Mouse (Mus musculus) intestine, postnatal 0 days (tissue): ENCODE measurements around the gene Spata13. TPM values are rescaled to one million over a fixed set of nuclear protein-coding genes. Genes with fewer than 3 reads are reported as not detected.

ENCODE experiments used
- ATAC-seq: fragments of 200-750 bp; cut with Nextera tagmentation; 2 replicates; pipeline ENCODE4 v1.8.0; 2017; ENCODE audit warnings: mild to moderate bottlenecking, moderate TSS enrichment, moderate library complexity
- H3K27ac ChIP-seq: fragments of 300-500 bp; sonication (generic); 2 replicates; pipeline ENCODE4 v1.5.1; 2014; ENCODE audit warnings: mild to moderate bottlenecking, low read depth, low read length, moderate library complexity
- H3K27me3 ChIP-seq: fragments of 300-500 bp; sonication (generic); replicated peaks from 2 replicates; pipeline ENCODE4 v1.6.1; 2014; ENCODE audit warnings: low read length, mixed read lengths; ENCODE audit not compliant: control insufficient read depth, insufficient read depth
- H3K36me3 ChIP-seq: fragments of 300-500 bp; sonication (generic); 2 replicates; pipeline ENCODE4 v1.6.1; 2014; ENCODE audit warnings: mild to moderate bottlenecking, moderate library complexity; ENCODE audit not compliant: control insufficient read depth, insufficient read depth
- H3K4me1 ChIP-seq: fragments of 300-500 bp; sonication (generic); replicated peaks from 2 replicates; pipeline ENCODE4 v1.6.1; 2014; ENCODE audit warnings: antibody characterized with exemption, low read length, mixed read lengths; ENCODE audit not compliant: control insufficient read depth, insufficient read depth
- H3K4me2 ChIP-seq: fragments of 300-500 bp; sonication (generic); replicated peaks from 2 replicates; pipeline ENCODE4 v1.6.1; 2014; ENCODE audit warnings: low read depth, mild to moderate bottlenecking, moderate library complexity
- H3K4me3 ChIP-seq: fragments of 300-500 bp; sonication (generic); 2 replicates; pipeline ENCODE4 v1.5.1; 2014; ENCODE audit warnings: low read depth, low read length
- H3K9ac ChIP-seq: fragments of 300-500 bp; sonication (generic); 2 replicates; pipeline ENCODE4 v1.6.1; 2014; ENCODE audit warnings: mild to moderate bottlenecking, low read depth, low read length
- H3K9me3 ChIP-seq: fragments of 300-500 bp; sonication (generic); 2 replicates; pipeline ENCODE4 v1.6.1; 2016; ENCODE audit warnings: mixed run types; ENCODE audit not compliant: control insufficient read depth
- CTCF ChIP-seq: sonication (generic); IDR thresholded peaks from 2 replicates; pipeline ENCODE4 v1.5.1; 2016; ENCODE audit warnings: low read depth, mild to moderate bottlenecking, control low read depth, antibody characterized with exemption, moderate library complexity
- WGBS: fragments of 180-500 bp; shearing (Covaris S2); extraction: QIAGEN DNeasy Blood & Tissue Kit; methylation state at CpG from one replicate; pipeline ENCODE4 v1.1.7; 2014; 5-methylcytosine and 5-hydroxymethylcytosine counted together
- polyA plus RNA-seq: library from polyadenylated mRNA; unstranded; fragments of >200 nt; fragmentation: Nextera tagmentation; extraction: Ambion mirVana; gene quantifications from 2 replicates; pipeline ENCODE4 v1.2.1, GENCODE M21; 2015

Spata13 gene
- polyA plus RNA-seq, 1 experiment from 2014 or later = 10.2 TPM

DNA sequence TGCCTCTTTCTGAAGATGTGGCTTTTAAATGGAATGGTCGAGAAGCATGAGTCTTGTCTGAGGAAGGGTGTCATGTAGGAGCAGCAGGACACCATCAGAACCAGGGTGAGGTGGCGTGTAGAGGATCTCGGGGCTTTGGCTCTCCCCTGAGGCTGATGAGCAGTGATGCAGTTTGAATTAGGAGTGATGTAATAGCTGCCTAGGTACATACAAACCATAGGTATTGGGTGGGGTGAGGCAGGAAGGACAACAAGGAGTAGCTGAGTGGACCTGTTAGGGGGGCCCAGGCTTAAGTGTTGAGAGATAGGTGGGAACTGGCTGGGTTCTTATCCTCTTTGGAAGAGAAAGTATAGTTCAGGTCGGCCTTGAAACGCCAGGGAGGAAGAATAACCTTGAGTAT lies 106.7 kb downstream of the Spata13 start:
- Histone ChIP-seq H3K36me3 (peaks cover 17% of the 10 kb centered on the region; the same call in 1 of the 2 replicates), H3K9me3 (no peaks in the 10 kb centered on the region), H3K4me2 (no peak overlapping the region), H3K9ac (no peak overlapping the region), H3K4me3 (no peak overlapping the region), H3K4me1 (peaks cover 6% of the 10 kb centered on the region), H3K27me3 (no peaks in the 10 kb centered on the region), H3K27ac (no peak overlapping the region)
- TF ChIP-seq CTCF = no peak
- ATAC-seq = no peak
- 61% methylated on average over 5 of the region's 5 CpGs for WGBS

GRCm38 (mm10) chr14:60741033-60741432 lies 107.2 kb downstream of the Spata13 start:
- Histone ChIP-seq H3K4me3 (no peak overlapping the region), H3K9ac (no peak overlapping the region), H3K36me3 (peaks cover 22% of the 10 kb centered on the region), H3K4me2 (no peak overlapping the region), H3K27ac (no peak overlapping the region), H3K27me3 (no peaks in the 10 kb centered on the region), H3K9me3 (no peaks in the 10 kb centered on the region), H3K4me1 (peaks cover 6% of the 10 kb centered on the region)
- ATAC-seq = no peak
- WGBS = 57% methylated on average over 8 of the region's 8 CpGs
- no peak for TF ChIP-seq CTCF

DNA sequence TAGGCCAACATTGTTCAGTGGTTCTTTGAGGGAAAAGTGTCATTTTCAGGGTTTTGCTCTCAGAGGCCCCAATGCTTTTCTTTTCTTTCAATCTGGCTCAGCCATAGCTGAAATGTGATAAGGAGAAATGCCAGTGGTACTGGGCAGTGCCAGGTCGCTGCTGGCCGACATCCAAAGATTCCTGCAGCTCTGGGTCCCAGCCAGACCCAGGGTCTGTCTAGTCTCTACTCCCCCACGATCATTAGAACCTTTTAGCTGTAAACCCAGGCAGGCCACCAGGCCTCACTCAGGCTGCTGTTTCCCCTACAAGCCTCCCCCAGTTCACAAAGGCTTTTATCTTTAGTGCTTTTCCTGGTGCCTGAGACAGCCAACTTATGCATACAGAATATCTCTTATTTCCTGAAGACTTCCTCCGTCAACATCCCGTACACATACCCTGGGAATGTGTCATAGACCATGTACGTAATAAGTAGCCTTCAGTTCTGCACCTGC lies 107.7 kb downstream of the Spata13 start:
- H3K9ac ChIP-seq = no peak overlapping the region
- H3K9me3 ChIP-seq = no peaks in the 10 kb centered on the region
- H3K4me1 ChIP-seq = peaks cover 6% of the 10 kb centered on the region
- H3K27ac ChIP-seq = no peak overlapping the region; the same call in 1 of the 2 replicates
- 62% methylated on average over 6 of the region's 6 CpGs for WGBS
- H3K27me3 ChIP-seq = no peaks in the 10 kb centered on the region
- H3K4me2 ChIP-seq = no peak overlapping the region
- ATAC-seq = no peak
- H3K4me3 ChIP-seq = no peak overlapping the region
- H3K36me3 ChIP-seq = peaks cover 27% of the 10 kb centered on the region
- TF ChIP-seq CTCF = no peak

DNA sequence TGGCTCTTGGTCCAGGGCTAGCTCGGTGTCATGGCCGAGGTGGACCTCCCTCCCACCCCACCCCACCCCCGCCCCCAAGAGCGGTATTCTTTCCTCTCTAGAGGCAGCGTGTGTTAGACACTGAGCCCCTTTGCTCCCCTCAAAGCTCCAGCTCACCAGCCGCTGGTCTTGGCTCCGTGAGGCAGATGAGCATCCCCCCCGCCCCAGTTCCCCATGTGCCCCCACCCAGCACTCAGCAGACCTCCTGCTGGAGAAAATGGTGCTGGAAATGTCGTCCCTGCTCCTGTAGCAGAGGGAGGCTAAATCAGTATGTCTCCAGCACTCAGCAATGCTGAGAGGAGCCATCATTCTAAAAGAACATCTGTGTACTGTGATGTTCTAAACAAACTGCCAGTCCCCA lies 109.9 kb downstream of the Spata13 start:
- H3K27me3 ChIP-seq = no peaks in the 10 kb centered on the region
- H3K4me2 ChIP-seq = no peak overlapping the region
- 68% methylated on average over 9 of the region's 9 CpGs for WGBS
- H3K4me3 ChIP-seq = no peak overlapping the region
- H3K4me1 ChIP-seq = peaks cover 3% of the 10 kb centered on the region
- H3K27ac ChIP-seq = no peak overlapping the region
- TF ChIP-seq CTCF = no peak
- peaks cover 41% of the 10 kb centered on the region for H3K36me3 ChIP-seq
- no peaks in the 10 kb centered on the region for H3K9me3 ChIP-seq
- no peak overlapping the region for H3K9ac ChIP-seq
- no peak for ATAC-seq

DNA sequence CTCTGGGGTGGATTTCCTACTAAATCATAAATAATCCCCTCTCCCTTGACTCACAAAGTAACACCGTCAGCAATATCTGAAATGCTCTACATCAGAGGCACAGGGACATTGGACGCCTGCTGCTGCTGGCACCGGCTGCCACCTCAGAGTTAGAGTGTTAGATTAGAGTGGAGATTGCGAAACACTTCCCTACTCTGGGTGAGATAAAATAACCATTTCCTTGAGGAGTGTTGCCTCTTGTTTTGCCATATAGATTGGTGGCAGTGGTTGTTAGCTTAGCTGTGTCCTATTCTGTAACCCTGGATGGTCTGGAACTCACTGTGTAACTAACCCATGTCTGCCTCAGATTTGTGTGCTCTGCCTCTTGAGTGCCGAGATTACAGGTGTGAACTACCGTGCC lies 111.4 kb downstream of the Spata13 start:
- H3K36me3 ChIP-seq = peaks cover 53% of the 10 kb centered on the region
- TF ChIP-seq CTCF = no peak
- no peaks in the 10 kb centered on the region for H3K9me3 ChIP-seq
- H3K9ac ChIP-seq = no peak overlapping the region
- no peaks in the 10 kb centered on the region; the same call in 1 of the 2 replicates for H3K4me1 ChIP-seq
- H3K4me2 ChIP-seq = no peak overlapping the region
- peak; percentile 41; the same call in 1 of the 2 replicates for ATAC-seq
- H3K4me3 ChIP-seq = no peak overlapping the region
- no peak overlapping the region for H3K27ac ChIP-seq
- 46% methylated on average over 6 of the region's 6 CpGs for WGBS
- no peaks in the 10 kb centered on the region for H3K27me3 ChIP-seq

DNA sequence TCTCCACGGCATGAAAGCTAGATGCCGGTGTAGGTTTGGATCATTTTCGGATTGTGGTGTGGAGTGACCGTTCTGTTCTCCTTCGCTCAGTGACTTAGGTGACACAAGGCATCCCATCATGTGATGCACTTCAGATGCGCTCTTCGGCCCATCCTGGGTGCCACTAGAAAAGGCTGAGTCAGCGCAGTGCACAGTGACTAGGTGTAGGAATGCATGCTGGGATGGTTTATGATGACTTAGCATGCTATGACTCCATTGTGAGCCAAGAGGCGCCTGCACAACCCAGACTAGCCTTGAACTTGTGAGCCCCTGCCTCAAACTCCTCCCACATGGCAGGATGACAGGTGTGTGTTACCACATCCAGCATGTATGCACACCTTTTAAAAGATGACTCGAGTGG lies 112.3 kb downstream of the Spata13 start:
- H3K27ac ChIP-seq = no peak overlapping the region
- 88% methylated on average over 10 of the region's 10 CpGs for WGBS
- no peak for TF ChIP-seq CTCF
- peaks cover 63% of the 10 kb centered on the region for H3K36me3 ChIP-seq
- no peak overlapping the region for H3K9ac ChIP-seq
- no peaks in the 10 kb centered on the region for H3K27me3 ChIP-seq
- no peak for ATAC-seq
- H3K4me2 ChIP-seq = no peak overlapping the region
- no peak overlapping the region for H3K4me3 ChIP-seq
- no peaks in the 10 kb centered on the region; the same call in 1 of the 2 replicates for H3K4me1 ChIP-seq
- H3K9me3 ChIP-seq = no peaks in the 10 kb centered on the region
